Mouse (Mus musculus): ENCODE measurements around the gene Edem2. TPM values are rescaled to one million over a fixed set of nuclear protein-coding genes. Genes with fewer than 3 reads are reported as not detected.

Edem2 gene
- polyA plus RNA-seq (2016; fragmentation: Nextera tagmentation; extraction: Ambion mirVana): 32.6 and 33.0 TPM in 2 replicates

DNA sequence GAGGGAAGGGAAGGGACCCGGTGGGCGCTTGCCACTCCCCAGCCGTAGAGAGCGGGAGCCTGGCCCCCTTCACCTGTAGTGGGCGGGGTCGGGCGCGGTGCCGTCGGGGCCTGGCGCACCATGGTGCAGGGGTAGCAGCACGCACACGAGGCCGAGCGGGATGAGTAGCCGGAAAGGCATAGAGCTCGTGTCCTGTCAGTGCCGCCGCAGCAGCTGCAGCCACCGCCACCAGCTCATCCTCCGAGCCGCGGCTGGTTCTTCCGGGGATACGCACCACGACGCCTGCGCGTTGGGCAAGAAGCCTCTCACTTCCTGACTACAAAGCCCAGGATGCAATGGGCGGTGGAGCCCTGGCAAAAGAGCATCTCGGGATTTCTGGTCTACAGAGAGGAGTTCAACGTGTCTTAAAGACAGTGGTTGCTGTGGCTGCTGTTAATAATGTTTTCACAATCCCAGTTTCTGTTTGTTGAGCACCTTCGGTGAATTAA is at the start of gene Edem2:
Gene Edem2 (minus strand): TSS at position 318 of the 488 bp plus-strand sequence.
- Histone ChIP-seq H3K27me3 (no peaks in the 10 kb centered on the region), H3K9me3 (no peaks in the 10 kb centered on the region), H3K4me1 (peaks cover 12% of the 10 kb centered on the region), H3K9ac (peak within 1 kb of the TSS; percentile 85), H3K4me3 (replicated peaks) (peak within 1 kb of the TSS; percentile 94), H3K4me2 (peak within 1 kb of the TSS; percentile 96), H3K27ac (peak within 1 kb of the TSS; percentile 54; the same call in 1 of the 2 replicates), H3K36me3 (replicated peaks) (no peaks in the 10 kb centered on the region)
- under 1% methylated on average over 33 of the region's 33 CpGs for WGBS
- peak; percentile 96 for ATAC-seq (ENCODE audit: low FRiP score)

DNA sequence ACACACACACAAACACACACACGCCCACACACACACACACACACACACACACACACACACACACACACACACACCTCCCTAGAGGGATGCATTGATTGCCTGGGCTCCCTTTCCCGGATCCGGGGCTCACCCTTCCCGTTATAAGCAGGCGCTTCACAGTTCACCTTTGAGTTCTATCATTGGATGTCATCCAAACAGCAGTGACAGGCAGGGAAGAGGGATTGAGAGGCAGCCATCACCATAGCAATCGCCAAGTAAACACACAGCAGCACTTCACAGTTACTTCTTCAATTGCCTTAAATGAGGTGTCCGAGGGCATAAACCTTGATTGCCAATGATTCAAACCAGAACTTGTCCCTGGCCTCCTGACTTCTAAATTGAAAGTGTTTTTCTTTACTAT is 49.8 kb upstream of the Edem2 start:
- Histone ChIP-seq H3K9me3 (no peaks in the 10 kb centered on the region), H3K4me3 (replicated peaks) (no peak overlapping the region), H3K27me3 (peaks cover 35% of the 10 kb centered on the region), H3K4me2 (no peak overlapping the region), H3K36me3 (replicated peaks) (no peaks in the 10 kb centered on the region), H3K9ac (no peak overlapping the region), H3K27ac (no peak overlapping the region), H3K4me1 (peaks cover 17% of the 10 kb centered on the region)
- WGBS: 61% methylated on average over 7 of the region's 7 CpGs
- no peak for ATAC-seq (ENCODE audit: low FRiP score)

DNA sequence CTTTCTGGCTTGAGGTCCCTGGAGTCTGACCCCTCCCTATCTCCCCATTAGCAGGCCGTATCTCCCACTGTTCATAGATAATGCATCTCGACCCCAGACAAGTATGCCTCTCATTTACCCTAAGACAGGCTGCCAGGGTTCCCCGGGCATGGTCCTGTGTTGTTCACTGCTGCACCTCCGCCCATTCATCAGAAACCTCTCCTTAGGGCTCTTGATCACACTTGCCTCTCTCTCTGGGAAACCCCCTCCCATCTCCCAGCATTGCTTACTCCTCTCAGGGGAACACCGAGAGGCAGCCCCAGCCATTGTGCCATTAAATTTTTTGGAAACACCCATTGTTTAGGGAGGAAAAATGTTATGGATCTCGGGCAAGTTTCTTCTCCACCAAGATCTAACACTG is 48.7 kb upstream of the Edem2 start:
- H3K4me3 ChIP-seq (replicated peaks): no peak overlapping the region
- ATAC-seq (ENCODE audit: low FRiP score): no peak
- H3K9ac ChIP-seq: no peak overlapping the region
- H3K4me1 ChIP-seq: peaks cover 17% of the 10 kb centered on the region
- WGBS: 63% methylated on average over 6 of the region's 6 CpGs
- peaks cover 46% of the 10 kb centered on the region for H3K27me3 ChIP-seq
- no peaks in the 10 kb centered on the region for H3K9me3 ChIP-seq
- no peak overlapping the region for H3K27ac ChIP-seq
- no peak overlapping the region for H3K4me2 ChIP-seq
- no peaks in the 10 kb centered on the region for H3K36me3 ChIP-seq (replicated peaks)

DNA sequence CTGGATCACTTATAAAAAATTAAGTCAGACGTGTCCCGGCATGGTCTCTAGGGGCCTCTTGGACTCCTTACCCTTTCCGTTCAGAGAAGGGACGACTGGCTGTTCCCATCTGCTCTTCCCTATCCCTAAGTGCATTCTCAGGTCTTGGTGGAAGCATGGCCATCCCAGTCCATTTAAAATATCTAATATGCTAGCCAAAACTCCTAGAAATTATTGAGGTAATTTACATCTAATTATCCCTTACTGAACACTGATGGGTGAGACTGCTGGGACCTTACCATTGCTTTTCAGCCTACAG is 48.4 kb upstream of the Edem2 start:
- no peak overlapping the region for H3K4me3 ChIP-seq (replicated peaks)
- H3K4me1 ChIP-seq: peaks cover 17% of the 10 kb centered on the region
- no peaks in the 10 kb centered on the region for H3K9me3 ChIP-seq
- H3K27ac ChIP-seq: no peak overlapping the region
- H3K4me2 ChIP-seq: no peak overlapping the region
- no peak for ATAC-seq (ENCODE audit: low FRiP score)
- H3K9ac ChIP-seq: no peak overlapping the region
- H3K27me3 ChIP-seq: peaks cover 49% of the 10 kb centered on the region
- no peaks in the 10 kb centered on the region for H3K36me3 ChIP-seq (replicated peaks)
- 81% methylated on average over 4 of the region's 4 CpGs for WGBS

DNA sequence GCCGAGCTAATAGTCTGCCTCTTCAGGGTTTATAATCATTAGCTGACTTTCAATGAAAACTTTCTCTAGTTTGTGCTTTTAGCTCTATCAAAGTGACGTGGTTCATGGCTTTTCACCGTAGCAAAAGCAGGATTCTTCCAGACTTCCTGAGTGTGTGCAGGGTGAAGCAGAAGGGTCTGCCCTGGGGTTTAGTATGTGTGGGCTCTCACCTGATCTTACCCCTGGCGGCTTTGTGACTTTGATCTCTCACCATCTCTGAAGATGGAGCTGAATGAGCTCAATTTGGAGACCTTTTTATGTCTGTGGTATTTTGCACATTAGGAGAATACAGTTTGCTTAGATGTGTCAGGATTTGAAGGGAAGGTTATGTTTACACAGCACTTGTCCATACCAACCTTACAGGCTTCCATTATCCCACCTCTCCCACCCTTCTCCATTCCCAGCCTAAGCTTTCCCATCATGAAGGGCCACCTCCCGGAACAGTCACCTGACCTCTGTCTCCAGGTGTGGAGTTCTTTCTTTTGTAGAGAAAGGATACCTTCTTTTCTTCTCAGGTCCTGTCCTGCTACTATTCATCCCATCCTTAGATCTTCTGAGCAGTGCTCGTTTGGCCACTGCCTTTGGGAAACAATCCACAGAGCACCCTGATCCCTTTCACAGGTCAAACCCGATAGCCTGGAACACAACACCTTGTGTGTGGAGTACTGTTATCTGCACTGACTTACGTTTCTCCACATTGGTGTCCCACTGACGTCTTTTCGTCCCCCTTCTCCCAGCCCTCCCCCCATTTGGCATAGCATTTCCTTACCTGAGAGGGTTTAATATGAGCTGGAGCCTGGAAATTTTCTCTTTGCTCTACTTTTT is 47.8 kb upstream of the Edem2 start:
- no peak overlapping the region for H3K4me3 ChIP-seq (replicated peaks)
- H3K27me3 ChIP-seq: peaks cover 55% of the 10 kb centered on the region
- ATAC-seq (ENCODE audit: low FRiP score): no peak
- no peaks in the 10 kb centered on the region for H3K9me3 ChIP-seq
- no peaks in the 10 kb centered on the region for H3K36me3 ChIP-seq (replicated peaks)
- no peak overlapping the region for H3K9ac ChIP-seq
- WGBS: 69% methylated on average over 10 of the region's 10 CpGs
- no peak overlapping the region for H3K4me2 ChIP-seq
- H3K4me1 ChIP-seq: peaks cover 17% of the 10 kb centered on the region
- H3K27ac ChIP-seq: no peak overlapping the region

DNA sequence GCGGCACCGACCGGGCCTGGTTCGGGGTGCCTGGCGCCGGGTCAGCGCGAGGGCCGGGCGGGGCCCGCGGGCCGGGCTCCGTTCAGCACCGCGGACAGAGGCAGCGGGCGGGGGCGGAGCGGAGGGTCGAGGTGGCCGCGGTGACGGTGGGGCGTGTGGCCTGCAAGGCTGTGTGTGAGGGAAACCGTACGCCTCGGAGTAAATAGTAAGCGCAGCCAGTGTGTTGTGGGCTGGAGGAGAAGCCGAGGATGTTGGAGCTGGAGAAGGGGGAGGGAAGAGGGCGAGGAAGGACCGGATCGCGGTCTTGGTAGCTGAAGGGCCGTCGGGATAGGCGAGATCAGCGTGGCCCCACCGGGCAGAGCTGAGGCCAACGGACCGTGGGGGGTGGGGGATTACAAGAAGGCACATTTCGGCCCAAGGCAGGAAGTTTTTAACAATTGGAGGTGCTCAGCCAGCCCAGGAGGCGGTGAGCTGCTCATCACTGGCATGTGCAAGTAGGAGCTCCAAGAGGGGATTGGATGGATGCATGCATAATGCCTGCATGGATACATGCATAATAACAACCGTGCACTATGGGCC is 46.5 kb upstream of the Edem2 start:
- Histone ChIP-seq H3K4me2 (peak overlapping the region; percentile 75), H3K9me3 (no peaks in the 10 kb centered on the region), H3K4me1 (peaks cover 17% of the 10 kb centered on the region), H3K27me3 (peaks cover 55% of the 10 kb centered on the region), H3K27ac (peak overlapping the region; percentile 59), H3K36me3 (replicated peaks) (no peaks in the 10 kb centered on the region), H3K4me3 (replicated peaks) (peak overlapping the region; percentile 58), H3K9ac (peak overlapping the region; percentile 68)
- peak; percentile 70 for ATAC-seq (ENCODE audit: low FRiP score)
- under 1% methylated on average over 39 of the region's 44 CpGs for WGBS

DNA sequence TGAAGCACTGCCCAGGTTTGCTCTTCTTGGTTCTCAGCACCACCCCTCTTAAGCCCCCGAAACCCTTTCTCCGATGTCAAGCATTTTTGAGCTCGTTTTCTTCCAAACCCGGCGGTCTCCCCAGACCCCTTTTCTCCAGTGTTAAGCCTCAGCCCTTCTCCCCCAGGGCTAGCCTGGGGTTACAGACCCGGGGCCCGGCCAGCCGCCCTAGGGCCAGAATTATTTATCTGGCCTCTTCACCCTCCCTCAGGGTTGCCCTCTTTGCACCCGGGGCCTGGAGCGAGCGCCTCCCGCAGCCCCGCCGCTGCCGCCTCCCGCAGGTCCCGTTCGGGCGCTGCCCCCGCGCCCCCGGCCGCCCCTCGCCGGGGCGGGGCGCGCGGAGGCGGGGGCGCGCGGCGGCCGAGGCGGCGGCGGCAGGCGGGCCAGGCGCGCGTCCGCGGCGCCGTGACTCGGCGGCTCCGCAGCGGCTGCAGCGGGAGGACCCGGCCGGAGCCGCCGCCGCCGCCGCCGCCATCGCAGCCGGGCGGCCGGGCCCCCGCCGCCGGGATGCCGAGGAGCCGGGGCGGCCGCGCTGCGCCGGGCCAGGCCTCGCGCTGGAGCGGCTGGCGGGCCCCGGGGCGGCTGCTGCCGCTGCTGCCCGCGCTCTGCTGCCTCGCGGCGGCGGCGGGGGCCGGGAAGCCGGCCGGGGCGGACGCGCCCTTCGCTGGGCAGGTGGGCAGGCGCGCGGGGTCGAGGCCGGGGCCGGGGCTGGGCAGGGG is 45.8 kb upstream of the Edem2 start, which contains the start of gene Mmp24:
Gene Mmp24 (plus strand): TSS at position 416 of the 758 bp plus-strand sequence.
- 2% methylated on average over 47 of the region's 100 CpGs for WGBS
- peaks cover 17% of the 10 kb centered on the region for H3K4me1 ChIP-seq
- H3K9me3 ChIP-seq: no peaks in the 10 kb centered on the region
- H3K4me2 ChIP-seq: peak within 1 kb of the TSS; percentile 75
- peak within 1 kb of the TSS; percentile 59 for H3K27ac ChIP-seq
- ATAC-seq (ENCODE audit: low FRiP score): no peak; the same call in 1 of the 2 replicates
- H3K4me3 ChIP-seq (replicated peaks): peak within 1 kb of the TSS; percentile 58
- peaks cover 55% of the 10 kb centered on the region for H3K27me3 ChIP-seq
- peak within 1 kb of the TSS; percentile 68 for H3K9ac ChIP-seq
- H3K36me3 ChIP-seq (replicated peaks): no peaks in the 10 kb centered on the region

DNA sequence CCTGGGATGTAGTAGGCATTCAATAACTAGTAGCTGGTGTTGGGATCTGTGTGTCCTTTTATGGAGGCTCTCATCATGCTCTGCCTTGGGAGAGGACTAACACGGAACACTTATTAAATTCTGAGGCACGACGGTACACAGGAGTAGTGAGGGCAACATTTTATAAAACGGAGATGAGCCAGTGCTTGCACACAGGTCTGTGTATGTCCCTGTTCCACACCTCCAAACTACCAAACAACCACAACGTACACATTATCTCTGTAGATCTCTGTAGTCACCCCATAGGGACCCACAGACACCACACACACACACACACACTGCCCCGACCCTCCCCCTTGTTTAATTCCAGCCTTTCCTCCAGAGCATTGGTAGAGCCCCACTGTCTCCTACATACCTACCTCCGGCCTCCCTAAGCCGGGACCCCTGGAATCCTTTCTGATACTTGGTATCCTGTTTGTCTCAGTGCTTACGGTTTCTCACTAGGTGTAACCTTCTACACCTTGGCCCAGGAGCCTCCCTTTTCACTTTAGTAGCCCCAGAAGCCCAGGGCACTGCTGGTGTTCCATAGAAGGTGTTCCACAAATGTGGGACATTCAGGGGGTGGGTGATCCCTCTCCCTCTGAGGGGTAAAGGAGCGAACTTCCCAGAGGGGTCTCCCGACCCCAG is 45.1 kb upstream of the Edem2 start:
- Histone ChIP-seq H3K27ac (no peak overlapping the region), H3K4me3 (replicated peaks) (peak overlapping the region; percentile 58; the same call in 1 of the 2 replicates), H3K27me3 (peaks cover 55% of the 10 kb centered on the region), H3K36me3 (replicated peaks) (no peaks in the 10 kb centered on the region), H3K4me1 (peaks cover 17% of the 10 kb centered on the region), H3K9me3 (no peaks in the 10 kb centered on the region), H3K4me2 (peak overlapping the region; percentile 75), H3K9ac (no peak overlapping the region)
- ATAC-seq (ENCODE audit: low FRiP score): no peak
- 62% methylated on average over 11 of the region's 11 CpGs for WGBS

DNA sequence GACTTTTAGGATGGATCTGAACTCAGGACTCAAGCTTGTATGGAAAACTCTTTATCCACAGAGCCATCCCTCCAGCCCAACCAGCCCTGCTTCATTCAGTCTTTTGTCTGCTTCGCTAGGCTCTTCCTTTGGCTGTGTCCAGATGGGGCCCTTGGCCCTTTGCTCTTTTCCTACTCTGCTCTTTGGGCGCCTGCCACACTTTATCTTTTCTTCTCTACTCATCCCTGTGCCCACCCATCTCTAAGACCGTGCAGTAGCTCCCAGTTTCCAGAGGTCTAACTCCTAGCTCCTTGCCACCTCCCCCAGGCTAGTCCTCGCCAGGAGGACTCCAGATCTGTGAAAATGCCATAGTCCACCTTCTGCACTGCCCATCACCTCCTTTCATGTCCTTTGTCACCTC is 44.4 kb upstream of the Edem2 start:
- no peak for ATAC-seq (ENCODE audit: low FRiP score)
- 70% methylated on average over 4 of the region's 4 CpGs for WGBS
- Histone ChIP-seq H3K4me1 (peaks cover 11% of the 10 kb centered on the region), H3K4me3 (replicated peaks) (no peak overlapping the region), H3K4me2 (no peak overlapping the region), H3K9ac (no peak overlapping the region), H3K36me3 (replicated peaks) (no peaks in the 10 kb centered on the region), H3K27me3 (peaks cover 55% of the 10 kb centered on the region), H3K9me3 (no peaks in the 10 kb centered on the region), H3K27ac (no peak overlapping the region)

DNA sequence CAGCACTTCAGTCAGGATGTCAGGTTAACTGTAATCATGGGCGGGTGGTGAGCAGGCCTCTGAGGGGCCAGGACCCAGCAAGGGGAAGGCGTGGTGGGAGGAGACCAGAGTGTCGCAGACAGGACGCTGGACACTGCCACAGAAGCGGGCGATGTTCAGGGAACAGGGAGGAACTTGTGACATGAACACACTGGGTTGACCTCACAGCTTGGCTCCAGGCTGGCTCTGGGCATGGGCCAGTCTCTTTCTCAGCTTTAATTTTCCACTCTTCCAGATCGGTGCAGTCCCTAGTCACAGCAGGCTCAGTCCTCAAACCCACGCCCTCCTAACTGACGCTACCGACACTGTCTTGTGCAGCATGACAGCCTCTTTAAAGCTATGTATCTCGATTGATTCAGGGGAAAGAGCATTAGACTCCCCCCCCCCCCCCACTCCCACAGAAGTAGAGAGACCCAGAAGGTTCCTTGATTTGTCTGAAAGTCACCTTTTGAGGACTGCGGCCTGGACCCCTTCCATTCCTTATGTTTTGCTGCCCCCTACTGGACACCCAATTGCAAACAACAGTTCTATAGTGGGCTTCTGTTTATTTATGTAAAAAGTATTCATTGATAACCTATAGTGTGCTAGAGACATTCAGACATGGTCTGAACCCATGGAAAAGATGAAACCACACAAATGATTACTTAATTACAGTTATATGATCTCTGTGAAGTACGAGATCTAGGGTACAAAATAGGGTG is 35.6 kb upstream of the Edem2 start:
- 52% methylated on average over 13 of the region's 13 CpGs for WGBS
- H3K4me1 ChIP-seq: no peaks in the 10 kb centered on the region
- 0 out of 2 replicates have a peak, but pooled peaks cover 5% of the 10 kb centered on the region for H3K27me3 ChIP-seq
- H3K9me3 ChIP-seq: no peaks in the 10 kb centered on the region
- H3K36me3 ChIP-seq (replicated peaks): no peaks in the 10 kb centered on the region
- H3K27ac ChIP-seq: no peak overlapping the region
- ATAC-seq (ENCODE audit: low FRiP score): peak; percentile 39
- H3K9ac ChIP-seq: no peak overlapping the region
- H3K4me3 ChIP-seq (replicated peaks): no peak overlapping the region
- H3K4me2 ChIP-seq: no peak overlapping the region

DNA sequence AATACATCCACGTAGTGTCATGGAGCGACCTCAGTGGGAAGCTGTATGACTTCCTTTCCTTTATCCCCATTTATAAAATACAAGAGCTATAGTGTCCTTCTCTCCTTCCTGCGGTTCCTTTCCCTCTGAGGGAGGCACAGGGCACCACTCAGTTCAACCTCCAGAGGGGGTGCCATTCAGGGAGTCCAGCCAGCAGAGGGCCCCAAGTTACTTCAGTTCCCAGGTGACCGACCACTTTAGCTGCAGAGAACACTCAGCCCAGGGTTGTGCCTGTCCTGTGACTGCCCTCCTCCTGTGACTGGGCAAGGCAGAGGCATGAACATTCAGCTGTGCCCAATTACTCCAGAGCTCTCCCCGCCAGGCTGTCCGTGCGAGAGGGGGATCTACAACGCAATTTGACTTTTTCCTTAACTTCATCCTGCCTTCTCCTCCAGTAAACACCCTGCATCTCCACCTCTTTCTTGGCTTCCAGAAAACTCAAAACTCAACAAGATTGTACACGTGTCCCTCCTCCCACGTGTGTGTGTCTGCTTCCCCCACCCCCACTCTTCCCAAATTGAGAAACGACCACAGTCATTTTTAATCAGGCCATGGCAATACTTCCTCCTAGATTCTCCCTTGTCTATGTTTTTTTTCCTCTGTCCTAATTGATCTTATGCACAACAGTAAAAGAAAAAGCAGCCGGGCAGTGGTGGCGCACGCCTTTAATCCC is 27.7 kb upstream of the Edem2 start:
- H3K36me3 ChIP-seq (replicated peaks): no peaks in the 10 kb centered on the region
- no peaks in the 10 kb centered on the region for H3K4me1 ChIP-seq
- no peaks in the 10 kb centered on the region for H3K9me3 ChIP-seq
- no peak for ATAC-seq (ENCODE audit: low FRiP score)
- peaks cover 10% of the 10 kb centered on the region; the same call in 1 of the 2 replicates for H3K27me3 ChIP-seq
- no peak overlapping the region for H3K4me2 ChIP-seq
- H3K27ac ChIP-seq: no peak overlapping the region
- H3K9ac ChIP-seq: no peak overlapping the region
- H3K4me3 ChIP-seq (replicated peaks): no peak overlapping the region
- WGBS: 58% methylated on average over 14 of the region's 14 CpGs
